Mouse (Mus musculus): ENCODE measurements at regions not wholly inside any gene's neighbourhood (a gene's known extent, or its start where the extent isn't known, plus 50 kb on each side); places are given as distances from the start of the nearest gene placed in this dataset.

DNA sequence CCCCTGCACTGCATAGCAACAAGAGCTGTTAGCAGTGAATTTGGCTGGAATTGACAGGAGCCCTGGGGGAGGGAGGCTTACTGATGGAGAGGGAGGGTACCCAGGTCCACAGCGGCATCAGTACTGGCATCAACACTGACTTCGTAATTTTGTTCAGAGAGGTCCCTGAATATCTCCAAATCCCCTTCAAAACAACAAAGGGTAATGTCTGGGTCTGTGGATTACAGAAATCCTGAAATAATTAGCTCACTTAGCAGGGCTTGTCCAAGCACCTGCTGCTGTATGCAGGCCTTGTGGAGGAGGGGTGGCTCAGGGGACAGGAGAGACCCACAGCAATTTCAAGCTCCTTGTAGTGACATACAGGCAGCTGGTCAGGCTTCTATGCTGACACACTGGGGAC lies 369.6 kb downstream of the Eipr1 start:
- no peak for TF ChIP-seq CTCF (IDR thresholded peaks at IDR 0.05; ENCODE audit: low read depth, low read length)
- TF ChIP-seq POLR2A (IDR thresholded peaks at IDR 0.05; ENCODE audit: extremely low read depth, insufficient read depth, low read length): no peak

Measured in liver, adult 2 months (tissue).